Mouse (Mus musculus): ENCODE data around the gene Gm49388.
"Not testable (repeated sequence)": the region's sequence is repeated elsewhere in the genome, so short reads cannot be mapped to it uniquely, and the experiment has no call there.

The Gm49388 gene

GRCm38 (mm10) chr7:127808821-127809220 lies 23.4 kb downstream of the Gm49388 start:
- no peak for DNase-seq

GRCm38 (mm10) chr7:127809846-127810245 lies 24.4 kb downstream of the Gm49388 start:
- DNase-seq, result no peak

- no peak for DNase-seq
Observed at GRCm38 (mm10) chr7:127810650-127811049, 25.2 kb downstream of the Gm49388 start.

GRCm38 (mm10) chr7:127811240-127811639 lies 25.8 kb downstream of the Gm49388 start:
- no peak for DNase-seq

- DNase-seq, result no peak
Observed at GRCm38 (mm10) chr7:127812292-127812691, 26.9 kb downstream of the Gm49388 start.

DNA sequence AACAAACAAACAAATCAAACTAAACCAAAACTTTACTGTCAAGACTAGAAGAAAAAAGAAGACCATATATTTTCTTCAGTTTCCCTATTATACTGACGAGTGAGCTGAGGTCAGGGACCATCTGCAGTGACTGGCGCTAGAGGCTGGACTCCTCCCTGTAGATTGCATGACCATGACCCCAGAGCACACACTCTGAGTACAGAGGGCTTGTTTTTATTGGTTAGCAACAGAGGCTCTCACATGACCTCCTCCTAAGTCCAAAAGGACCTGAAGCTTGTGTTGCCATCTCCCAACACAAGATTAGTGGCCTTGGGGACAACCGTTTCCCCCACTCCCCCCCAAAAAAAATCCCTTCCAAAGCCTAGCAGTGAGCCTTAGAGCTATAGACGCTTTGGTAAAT lies 28.4 kb downstream of the Gm49388 start:
- DNase-seq, result peak; percentile 17

GRCm38 (mm10) chr7:127814241-127814921 lies 29.0 kb downstream of the Gm49388 start:
- peak; percentile 49 for DNase-seq

DNA sequence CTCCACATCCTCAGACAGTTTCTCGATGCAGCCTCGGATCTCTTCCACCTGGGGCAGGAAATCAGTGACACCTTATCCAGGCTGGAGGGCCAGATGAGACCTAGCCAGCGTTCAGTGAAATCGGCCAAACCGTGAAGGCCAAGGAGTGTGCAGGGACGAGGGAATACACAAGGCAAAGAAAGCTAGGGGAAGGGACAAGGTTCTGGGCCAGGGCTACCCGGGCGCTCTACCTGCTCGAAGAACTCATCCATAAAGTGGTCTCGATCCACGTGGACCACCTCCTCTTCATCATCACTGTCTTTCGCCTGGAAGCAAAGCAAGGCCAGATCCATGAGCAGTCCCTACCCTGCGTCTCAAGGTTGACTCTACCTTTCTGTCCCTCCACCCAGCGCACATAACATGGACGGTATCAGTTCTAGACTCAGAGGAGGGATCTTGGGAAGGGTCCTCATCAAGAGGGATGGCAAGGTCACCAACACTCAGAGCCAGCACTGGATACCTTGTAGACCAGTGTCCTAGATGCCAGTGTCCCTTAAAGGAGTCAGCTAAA lies 29.8 kb downstream of the Gm49388 start:
- DNase-seq, result no peak

GRCm38 (mm10) chr7:127815954-127816821 lies 30.8 kb downstream of the Gm49388 start:
- peak; percentile 33 for DNase-seq

GRCm38 (mm10) chr7:127817053-127817452 lies 31.6 kb downstream of the Gm49388 start:
- no peak for DNase-seq

DNA sequence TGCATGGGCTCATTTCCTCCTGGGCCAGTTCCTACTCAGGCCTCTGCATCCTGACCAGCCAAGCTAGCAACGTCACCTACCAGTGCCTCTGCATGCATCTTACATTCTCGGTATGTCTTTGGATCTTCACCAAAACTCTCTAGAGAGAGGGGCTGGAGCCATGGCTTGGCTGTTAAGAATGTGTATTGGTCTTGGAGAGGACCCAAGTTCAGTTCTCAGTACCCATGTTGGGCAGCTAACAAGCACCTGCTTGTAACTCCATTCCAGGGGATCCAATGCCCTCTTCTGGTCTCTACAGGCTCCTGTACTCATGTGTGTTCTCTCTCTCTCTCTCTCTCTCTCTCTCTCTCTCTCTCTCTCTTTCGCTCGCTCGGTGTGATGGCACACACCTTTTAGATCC lies 32.4 kb downstream of the Gm49388 start:
- DNase-seq, result no peak

DNA sequence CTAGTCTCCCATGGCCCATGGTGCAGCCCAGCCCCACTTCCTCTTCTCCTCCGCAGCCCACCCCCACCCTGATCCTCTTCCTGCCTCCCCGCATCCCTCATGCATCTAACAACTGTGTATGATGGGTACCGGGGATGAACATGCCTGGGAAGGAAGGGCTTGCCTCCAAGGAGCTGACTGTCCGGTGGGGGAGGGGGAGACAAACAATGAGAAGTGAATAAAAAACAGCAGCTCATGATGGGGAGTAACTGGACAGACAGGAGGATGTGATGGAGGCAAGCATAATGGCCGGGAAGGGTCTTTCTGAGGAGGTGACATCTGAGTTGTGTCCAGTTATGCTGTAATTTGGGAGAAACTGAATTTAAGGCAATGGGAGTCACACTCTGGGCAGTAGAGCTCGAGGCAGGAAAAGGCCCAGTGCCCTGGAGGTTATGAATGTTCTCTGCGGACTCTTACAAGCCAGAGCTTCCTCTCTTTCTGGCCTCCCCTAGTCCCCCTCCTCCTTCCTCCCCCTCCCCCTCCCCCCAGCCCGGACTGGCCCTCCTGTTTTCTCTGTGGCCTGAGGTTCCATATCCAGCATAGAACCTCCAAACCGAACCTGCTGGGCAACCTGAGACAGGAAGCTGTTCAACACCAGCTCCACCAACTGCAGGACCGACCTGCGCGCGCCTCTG lies 35.6 kb downstream of the Gm49388 start:
- no peak for DNase-seq

DNA sequence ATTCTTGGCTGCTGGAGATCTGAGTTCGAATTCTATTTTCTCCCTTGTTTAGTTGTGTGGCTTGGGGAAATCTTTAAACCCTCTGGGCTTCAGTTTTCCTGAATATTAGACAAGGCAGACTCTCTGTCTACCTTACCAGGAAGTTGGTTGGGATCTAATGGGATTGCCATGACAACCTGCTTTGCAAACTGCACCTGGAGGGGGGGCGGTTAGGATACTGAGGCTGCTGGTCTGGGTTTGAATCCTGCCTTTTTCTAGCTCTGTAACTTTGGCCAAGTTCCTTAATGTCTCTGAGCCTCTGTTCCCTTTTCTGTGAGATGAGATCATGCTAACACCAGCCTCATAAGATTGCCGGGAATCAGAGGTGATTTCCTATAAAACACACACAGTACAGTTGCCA lies 37.1 kb downstream of the Gm49388 start:
- DNase-seq, result no peak

- no peak for DNase-seq
Observed at GRCm38 (mm10) chr7:127823236-127824171, 38.1 kb downstream of the Gm49388 start.

- DNase-seq, result no peak
Observed at GRCm38 (mm10) chr7:127824176-127824871, 38.9 kb downstream of the Gm49388 start, which contains the start of the genes Stx4a and Stx1b. Stx4a (plus strand) TSS chr7:127824294. Stx1b (minus strand) TSS chr7:127824549.

- no peak for DNase-seq
Observed at GRCm38 (mm10) chr7:127835550-127835949, 50.1 kb downstream of the Gm49388 start.

- DNase-seq, result no peak
Observed at GRCm38 (mm10) chr7:127837473-127837872, 52.1 kb downstream of the Gm49388 start.

GRCm38 (mm10) chr7:127837878-127838277 lies 52.5 kb downstream of the Gm49388 start:
- DNase-seq, result not testable (repeated sequence)

- not testable (repeated sequence) for DNase-seq
Observed at GRCm38 (mm10) chr7:127840031-127840430, 54.6 kb downstream of the Gm49388 start.

DNA sequence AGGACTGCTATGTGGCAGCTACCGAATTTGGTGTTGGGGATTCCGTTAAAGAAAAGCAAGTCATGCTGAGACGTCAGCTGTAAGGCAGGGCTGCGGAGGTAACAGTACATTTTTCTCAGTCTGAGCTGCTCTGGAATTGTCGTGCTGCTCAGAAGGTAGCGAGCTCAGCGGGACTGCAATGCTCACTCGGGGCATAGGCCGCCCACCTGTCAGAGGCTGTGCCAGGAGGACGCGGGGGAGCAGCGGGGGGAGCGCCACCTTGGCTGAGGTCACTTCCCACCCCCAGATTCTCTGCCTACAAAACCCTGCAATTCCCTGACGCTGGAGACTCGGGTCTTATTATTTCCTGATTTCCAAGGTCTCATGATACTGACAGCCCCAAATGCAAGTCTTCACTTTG lies 55.5 kb downstream of the Gm49388 start:
- DNase-seq, result no peak

DNA sequence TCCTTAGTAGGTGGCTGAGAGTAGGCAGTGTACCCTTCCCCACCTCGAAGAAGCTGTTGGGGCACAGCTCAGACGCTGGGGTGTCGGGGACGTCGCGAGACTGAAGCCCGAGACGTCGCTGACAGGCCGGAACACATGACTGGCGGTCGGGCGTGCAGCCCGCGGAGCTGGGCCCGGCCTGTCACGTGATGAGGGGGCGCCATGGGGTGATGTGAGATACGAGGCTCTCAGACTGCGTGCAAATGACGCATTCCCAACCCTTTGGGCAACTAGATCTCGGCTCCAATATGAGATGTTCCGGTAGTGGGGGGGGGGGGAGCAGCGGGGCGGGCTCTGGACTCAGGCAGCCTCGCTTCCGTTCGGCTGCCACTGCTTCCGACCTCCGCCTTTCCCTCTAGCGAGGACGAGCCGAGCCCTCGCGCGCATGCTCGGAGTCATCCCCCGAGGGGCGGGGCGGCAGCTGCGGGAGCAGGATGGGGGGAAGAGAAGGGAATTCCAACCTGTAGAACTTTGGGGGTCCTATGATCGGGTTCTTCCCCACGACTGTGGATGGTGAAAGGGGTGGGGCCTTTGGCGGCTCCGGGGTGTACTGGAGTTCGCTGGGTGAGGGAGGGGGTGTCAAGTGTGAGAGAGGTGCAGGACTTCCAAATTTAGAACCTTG lies 56.1 kb downstream of the Gm49388 start:
- DNase-seq, result peak; percentile 94
